Mouse (Mus musculus) midbrain, embryonic 10.5 days (tissue): ENCODE measurements around the gene Tfr2. TPM values are rescaled to one million over a fixed set of nuclear protein-coding genes. Genes with fewer than 3 reads are reported as not detected.

ENCODE experiments used
- DNase-seq: peaks from one replicate; pipeline ENCODE4 v3.0.0-alpha.2; 2017; ENCODE audit warnings: low spot score
- H3K27ac ChIP-seq: fragments of 300-500 bp; sonication (generic); replicated peaks from 2 replicates; pipeline ENCODE4 v1.5.1; 2016; ENCODE audit warnings: mild to moderate bottlenecking
- H3K27me3 ChIP-seq: fragments of 300-500 bp; sonication (generic); 2 replicates; pipeline ENCODE4 v1.6.1; 2016; ENCODE audit warnings: low read depth, mild to moderate bottlenecking; ENCODE audit not compliant: poor library complexity, severe bottlenecking
- H3K36me3 ChIP-seq: fragments of 300-500 bp; sonication (generic); 2 replicates; pipeline ENCODE4 v1.6.1; 2016; ENCODE audit warnings: mild to moderate bottlenecking, moderate library complexity
- H3K4me1 ChIP-seq: fragments of 300-500 bp; sonication (generic); 2 replicates; pipeline ENCODE4 v1.6.1; 2016
- H3K4me3 ChIP-seq: fragments of 300-500 bp; sonication (generic); 2 replicates; pipeline ENCODE4 v1.5.1; 2016; ENCODE audit warnings: mild to moderate bottlenecking, moderate library complexity
- H3K9me3 ChIP-seq: fragments of 300-500 bp; sonication (generic); replicated peaks from 2 replicates; pipeline ENCODE4 v1.6.1; 2016; ENCODE audit warnings: mild to moderate bottlenecking
- WGBS: fragments of 180-500 bp; shearing (Covaris S2); methylation state at CpG from one replicate; pipeline ENCODE4 v1.1.7; 2016; 5-methylcytosine and 5-hydroxymethylcytosine counted together
- polyA plus RNA-seq: library from polyadenylated mRNA; unstranded; fragments of >200 nt; fragmentation: Nextera tagmentation; extraction: Ambion mirVana; gene quantifications from 2 replicates; pipeline ENCODE4 v1.2.1, GENCODE M21; 2016

The Tfr2 gene
- polyA plus RNA-seq, 1 experiment from 2014 or later = 2.2 TPM

DNA sequence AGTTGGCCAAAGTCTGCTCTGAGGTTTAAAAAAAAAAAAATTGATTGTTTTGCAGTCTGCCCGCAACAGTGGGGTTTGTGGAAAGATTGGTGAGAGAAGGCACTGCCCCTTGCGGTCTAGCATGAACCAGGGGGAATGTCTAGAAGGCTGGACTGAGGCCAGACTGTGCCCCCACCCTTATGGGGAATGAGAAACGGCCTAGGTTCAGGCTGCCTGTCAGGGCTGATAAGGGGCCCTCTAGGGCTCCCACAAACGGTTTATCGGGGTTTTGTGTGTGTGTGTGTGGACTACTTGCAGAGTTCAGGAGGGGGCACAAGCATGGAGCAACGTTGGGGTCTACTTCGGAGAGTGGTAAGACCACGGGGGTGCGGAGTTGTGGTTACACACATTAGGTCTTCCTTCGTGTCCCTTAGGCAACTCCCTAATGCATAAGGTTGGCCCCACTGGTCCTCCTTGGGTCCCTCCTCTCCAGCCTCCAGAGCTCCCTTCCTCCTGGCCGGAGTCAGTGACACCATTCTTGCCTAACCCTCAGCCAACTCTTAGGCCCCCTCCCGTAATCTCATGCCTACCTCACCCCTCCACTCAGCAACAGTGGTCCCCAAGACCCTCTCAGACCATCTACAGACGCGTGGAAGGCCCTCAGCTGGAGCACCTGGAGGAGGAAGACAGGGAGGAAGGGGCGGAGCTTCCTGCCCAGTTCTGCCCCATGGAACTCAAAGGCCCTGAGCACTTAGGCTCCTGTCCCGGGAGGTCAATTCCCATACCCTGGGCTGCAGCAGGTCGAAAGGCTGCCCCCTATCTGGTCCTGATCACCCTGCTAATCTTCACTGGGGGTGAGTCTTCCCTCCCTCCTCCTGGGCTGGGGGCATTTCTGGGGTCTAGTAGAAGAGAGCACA lies 1.3 kb downstream of the Tfr2 start:
- no peak overlapping the region for H3K27ac ChIP-seq
- peaks cover 22% of the 10 kb centered on the region for H3K27me3 ChIP-seq
- H3K9me3 ChIP-seq = no peaks in the 10 kb centered on the region
- DNase-seq = no peak
- H3K4me3 ChIP-seq = peak overlapping the region; percentile 11; the same call in 1 of the 2 replicates
- H3K36me3 ChIP-seq = no peaks in the 10 kb centered on the region
- WGBS = 85% methylated on average over 17 of the region's 17 CpGs
- H3K4me1 ChIP-seq = peaks cover 24% of the 10 kb centered on the region

GRCm38 (mm10) chr5:137574470-137574901 lies 4.8 kb downstream of the Tfr2 start:
- Histone ChIP-seq H3K9me3 (no peaks in the 10 kb centered on the region), H3K4me3 (peak overlapping the region; percentile 49), H3K36me3 (no peaks in the 10 kb centered on the region), H3K4me1 (peaks cover 18% of the 10 kb centered on the region), H3K27me3 (peaks cover 26% of the 10 kb centered on the region), H3K27ac (peak overlapping the region; percentile 60; the same call in 1 of the 2 replicates)
- DNase-seq = peak; percentile 51
- 7% methylated on average over 27 of the region's 27 CpGs for WGBS

DNA sequence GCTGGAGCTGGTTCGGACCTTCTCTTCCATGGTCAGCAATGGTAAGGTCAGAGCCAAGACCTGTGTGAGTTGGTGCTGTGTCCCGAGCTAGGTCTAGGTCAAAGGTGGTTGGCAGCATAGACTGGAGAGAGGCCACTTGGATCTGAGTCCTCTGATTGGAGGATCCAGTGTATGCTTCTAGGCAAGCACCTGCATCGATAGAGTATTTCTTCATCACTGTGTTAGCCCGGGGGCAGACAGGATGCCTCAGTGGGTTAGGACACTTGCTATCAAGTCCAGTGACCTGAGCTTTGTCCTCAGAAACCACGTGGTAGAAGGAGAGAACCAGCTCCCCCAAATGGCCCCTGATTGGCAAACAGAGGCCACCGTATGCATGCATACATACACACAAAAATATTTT lies 10.6 kb downstream of the Tfr2 start:
- H3K27ac ChIP-seq = no peak overlapping the region
- peaks cover 19% of the 10 kb centered on the region for H3K4me1 ChIP-seq
- no peaks in the 10 kb centered on the region for H3K36me3 ChIP-seq
- WGBS = 81% methylated on average over 6 of the region's 6 CpGs
- H3K9me3 ChIP-seq = no peaks in the 10 kb centered on the region
- no peak overlapping the region for H3K4me3 ChIP-seq
- no peak for DNase-seq
- peaks cover 42% of the 10 kb centered on the region for H3K27me3 ChIP-seq

DNA sequence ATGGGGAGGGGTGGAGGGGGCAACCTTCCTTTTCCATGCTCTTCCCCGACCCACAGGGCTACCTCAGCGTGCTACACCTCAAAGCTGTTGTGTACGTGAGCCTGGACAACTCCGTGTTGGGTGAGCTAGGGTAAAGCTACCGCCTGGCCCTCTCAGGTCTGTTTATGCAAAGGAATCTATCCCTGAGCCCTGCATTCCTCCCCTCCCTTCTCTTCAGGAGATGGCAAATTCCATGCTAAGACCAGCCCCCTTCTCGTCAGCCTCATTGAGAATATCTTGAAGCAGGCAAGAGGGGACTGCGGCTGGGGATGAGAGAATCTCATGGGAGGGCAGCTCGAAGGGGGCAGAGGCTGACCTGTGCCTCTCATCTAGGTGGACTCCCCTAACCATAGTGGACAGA lies 13.1 kb downstream of the Tfr2 start:
- WGBS = 45% methylated on average over 8 of the region's 8 CpGs
- Histone ChIP-seq H3K27me3 (peaks cover 37% of the 10 kb centered on the region), H3K27ac (no peak overlapping the region), H3K36me3 (no peaks in the 10 kb centered on the region), H3K9me3 (no peaks in the 10 kb centered on the region; the same call in 1 of the 2 replicates), H3K4me3 (no peak overlapping the region), H3K4me1 (peaks cover 19% of the 10 kb centered on the region)
- DNase-seq = no peak

- H3K4me3 ChIP-seq = peak overlapping the region; percentile 51
- H3K9me3 ChIP-seq = no peaks in the 10 kb centered on the region; the same call in 1 of the 2 replicates
- WGBS = 16% methylated on average over 27 of the region's 27 CpGs
- H3K4me1 ChIP-seq = peaks cover 19% of the 10 kb centered on the region
- H3K27me3 ChIP-seq = peaks cover 35% of the 10 kb centered on the region
- no peaks in the 10 kb centered on the region for H3K36me3 ChIP-seq
- H3K27ac ChIP-seq = peak overlapping the region; percentile 61
- peak; percentile 69 for DNase-seq
Measured at GRCm38 (mm10) chr5:137583670-137584169, 14.1 kb downstream of the Tfr2 start.

GRCm38 (mm10) chr5:137584976-137585375 lies 15.3 kb downstream of the Tfr2 start:
- Histone ChIP-seq H3K4me1 (peaks cover 19% of the 10 kb centered on the region), H3K27me3 (peaks cover 35% of the 10 kb centered on the region), H3K36me3 (no peaks in the 10 kb centered on the region), H3K4me3 (no peak overlapping the region), H3K9me3 (no peaks in the 10 kb centered on the region; the same call in 1 of the 2 replicates), H3K27ac (no peak overlapping the region)
- DNase-seq = peak; percentile 47
- 39% methylated on average over 8 of the region's 8 CpGs for WGBS

GRCm38 (mm10) chr5:137590507-137590906 lies 20.9 kb downstream of the Tfr2 start:
- no peak overlapping the region for H3K4me3 ChIP-seq
- no peaks in the 10 kb centered on the region for H3K36me3 ChIP-seq
- H3K27ac ChIP-seq = no peak overlapping the region
- H3K9me3 ChIP-seq = no peaks in the 10 kb centered on the region; the same call in 1 of the 2 replicates
- WGBS = 83% methylated on average over 5 of the region's 5 CpGs
- no peaks in the 10 kb centered on the region; the same call in 1 of the 2 replicates for H3K4me1 ChIP-seq
- DNase-seq = no peak
- H3K27me3 ChIP-seq = no peaks in the 10 kb centered on the region

- H3K27ac ChIP-seq = no peak overlapping the region
- no peak for DNase-seq
- no peaks in the 10 kb centered on the region for H3K27me3 ChIP-seq
- peaks cover 22% of the 10 kb centered on the region for H3K4me1 ChIP-seq
- no peaks in the 10 kb centered on the region; the same call in 1 of the 2 replicates for H3K9me3 ChIP-seq
- H3K36me3 ChIP-seq = peaks cover 18% of the 10 kb centered on the region
- 80% methylated on average over 7 of the region's 7 CpGs for WGBS
- no peak overlapping the region for H3K4me3 ChIP-seq
Measured at GRCm38 (mm10) chr5:137595921-137596320, 26.3 kb downstream of the Tfr2 start.

DNA sequence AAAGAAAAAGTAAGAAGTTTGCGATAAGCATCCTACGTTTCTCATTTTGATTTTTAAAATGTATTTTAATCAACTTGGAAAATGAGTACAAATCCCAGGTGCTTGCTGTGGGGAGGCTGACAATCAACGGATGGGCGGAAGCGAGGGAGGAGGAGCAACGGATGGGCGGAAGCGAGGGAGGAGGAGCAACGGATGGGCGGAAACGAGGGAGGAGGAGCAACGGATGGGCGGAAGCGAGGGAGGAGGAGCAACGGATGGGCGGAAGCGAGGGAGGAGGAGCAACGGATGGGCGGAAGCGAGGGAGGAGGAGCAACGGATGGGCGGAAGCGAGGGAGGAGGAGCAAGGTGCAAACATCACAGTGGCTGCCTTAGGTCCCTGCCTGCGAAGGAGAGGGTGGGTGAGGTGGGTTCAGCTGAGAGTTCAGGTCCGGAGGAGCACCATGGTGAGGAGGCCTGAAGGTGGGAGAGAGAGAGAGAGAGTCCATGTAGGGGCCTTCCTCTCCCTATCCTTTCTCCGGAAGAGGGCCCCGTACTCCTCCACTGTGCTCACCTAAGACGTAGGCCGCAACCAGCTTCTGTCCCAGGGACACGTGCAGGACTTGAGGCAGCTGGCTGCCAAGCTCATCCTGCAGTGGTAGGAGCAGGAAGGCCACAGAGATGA lies 27.1 kb downstream of the Tfr2 start:
- Histone ChIP-seq H3K4me1 (peaks cover 26% of the 10 kb centered on the region), H3K4me3 (peak overlapping the region; percentile 44), H3K36me3 (peaks cover 18% of the 10 kb centered on the region), H3K27ac (peak overlapping the region; percentile 72), H3K9me3 (no peaks in the 10 kb centered on the region; the same call in 1 of the 2 replicates), H3K27me3 (no peaks in the 10 kb centered on the region)
- DNase-seq = no peak
- 26% methylated on average over 29 of the region's 30 CpGs for WGBS

- H3K27me3 ChIP-seq = no peaks in the 10 kb centered on the region
- no peaks in the 10 kb centered on the region; the same call in 1 of the 2 replicates for H3K9me3 ChIP-seq
- H3K36me3 ChIP-seq = peaks cover 18% of the 10 kb centered on the region
- H3K4me1 ChIP-seq = peaks cover 35% of the 10 kb centered on the region
- WGBS = 96% methylated on average over 6 of the region's 6 CpGs
- no peak overlapping the region for H3K4me3 ChIP-seq
- no peak for DNase-seq
- no peak overlapping the region for H3K27ac ChIP-seq
Measured at GRCm38 (mm10) chr5:137597625-137598024, 28.0 kb downstream of the Tfr2 start.

DNA sequence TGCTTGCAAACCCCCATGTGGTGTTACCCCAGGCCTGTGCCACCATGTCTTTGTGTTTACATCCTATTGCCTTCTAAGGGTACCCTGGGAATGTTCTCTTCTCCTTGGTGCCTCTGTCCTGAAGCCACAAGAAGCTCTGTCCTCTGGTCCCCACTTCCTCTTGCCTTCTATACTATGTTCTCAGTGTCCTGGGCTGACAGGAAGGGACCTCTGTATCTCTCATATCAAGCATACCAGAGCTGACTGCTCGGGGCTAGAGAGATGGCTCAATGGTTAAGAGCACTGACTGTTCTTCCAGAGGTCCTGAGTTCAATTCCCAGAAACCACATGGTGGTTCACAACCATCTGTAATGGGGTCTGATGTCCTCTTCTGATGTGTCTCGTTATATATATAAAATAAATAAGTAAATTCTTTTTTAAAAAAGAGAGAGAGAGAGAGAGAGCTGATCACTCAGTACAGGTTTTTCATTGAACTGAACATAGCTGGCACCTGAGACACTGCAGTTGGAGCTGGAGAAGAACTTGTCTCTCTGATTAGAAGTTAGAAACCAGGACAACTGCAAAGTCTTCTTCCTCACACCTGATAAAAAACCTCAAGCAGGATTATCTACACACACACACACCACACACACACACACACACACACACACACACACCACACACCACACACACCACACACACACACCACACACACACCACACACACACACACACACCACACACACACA lies 28.6 kb downstream of the Tfr2 start:
- DNase-seq = no peak
- H3K4me1 ChIP-seq = peaks cover 41% of the 10 kb centered on the region
- no peak overlapping the region for H3K4me3 ChIP-seq
- no peaks in the 10 kb centered on the region; the same call in 1 of the 2 replicates for H3K9me3 ChIP-seq
- no peaks in the 10 kb centered on the region for H3K27me3 ChIP-seq
- H3K27ac ChIP-seq = no peak overlapping the region
- peaks cover 18% of the 10 kb centered on the region for H3K36me3 ChIP-seq
- WGBS = 86% methylated on average over 2 of the region's 2 CpGs

DNA sequence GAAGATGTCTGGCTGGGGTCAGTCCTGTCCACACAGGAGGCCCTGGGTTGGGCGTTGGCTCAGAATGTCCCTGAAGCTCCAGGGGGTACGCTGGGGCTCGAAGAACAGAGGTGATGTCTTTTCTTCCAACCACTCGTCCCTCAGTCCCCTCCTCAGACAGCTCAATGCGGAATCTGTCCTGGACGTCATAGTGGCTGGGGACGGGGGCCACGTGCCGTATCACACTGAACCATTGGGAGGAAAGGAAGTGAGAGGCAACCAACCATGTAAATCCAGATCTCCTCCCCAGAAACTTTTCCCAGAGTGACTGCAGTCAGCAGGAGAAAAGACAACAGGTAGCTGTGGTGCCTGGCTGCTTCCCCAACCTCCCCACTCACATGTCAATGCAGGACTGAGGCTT lies 30.0 kb downstream of the Tfr2 start:
- peak overlapping the region; percentile 97 for H3K27ac ChIP-seq
- peaks cover 49% of the 10 kb centered on the region for H3K4me1 ChIP-seq
- peaks cover 18% of the 10 kb centered on the region for H3K36me3 ChIP-seq
- peak overlapping the region; percentile 67 for H3K4me3 ChIP-seq
- no peak for DNase-seq
- 70% methylated on average over 9 of the region's 9 CpGs for WGBS
- H3K9me3 ChIP-seq = no peaks in the 10 kb centered on the region; the same call in 1 of the 2 replicates
- no peaks in the 10 kb centered on the region for H3K27me3 ChIP-seq
